Mouse (Mus musculus) forebrain, postnatal 0 days (tissue): Measurements from ENCODE around the gene Efnb3. TPM values are rescaled to one million over a fixed set of nuclear protein-coding genes. Genes with fewer than 3 reads are reported as not detected.

Experiments
- ATAC-seq: fragments of 200-750 bp; cut with Nextera tagmentation; 2 replicates; pipeline ENCODE4 v1.8.0; 2017; ENCODE audit warnings: mild to moderate bottlenecking, moderate library complexity
- DNase-seq: peaks from one replicate; pipeline ENCODE4 v3.0.0-alpha.2; 2015
- H3K27ac ChIP-seq: fragments of 300-500 bp; sonication (generic); 2 replicates; pipeline ENCODE4 v1.5.1; 2014; ENCODE audit warnings: low read depth, mild to moderate bottlenecking, antibody characterized with exemption, low read length, moderate library complexity, mixed read lengths
- H3K27me3 ChIP-seq: fragments of 300-500 bp; sonication (generic); 2 replicates; pipeline ENCODE4 v1.6.1; 2014; ENCODE audit warnings: mild to moderate bottlenecking, low read length, mixed read lengths; ENCODE audit not compliant: insufficient read depth
- H3K36me3 ChIP-seq: fragments of 300-500 bp; sonication (generic); 2 replicates; pipeline ENCODE4 v1.6.1; 2014; ENCODE audit warnings: mild to moderate bottlenecking, moderate library complexity; ENCODE audit not compliant: insufficient read depth
- H3K4me1 ChIP-seq: fragments of 300-500 bp; sonication (generic); 2 replicates; pipeline ENCODE4 v1.6.1; 2014; ENCODE audit warnings: antibody characterized with exemption; ENCODE audit not compliant: insufficient read depth
- H3K4me2 ChIP-seq: fragments of 300-500 bp; sonication (generic); 2 replicates; pipeline ENCODE4 v1.6.1; 2014; ENCODE audit warnings: low read depth, mild to moderate bottlenecking, moderate library complexity
- H3K4me3 ChIP-seq: fragments of 300-500 bp; sonication (generic); 2 replicates; pipeline ENCODE4 v1.5.1; 2014; ENCODE audit warnings: low read depth, low read length, mixed read lengths
- H3K9ac ChIP-seq: fragments of 300-500 bp; sonication (generic); 2 replicates; pipeline ENCODE4 v1.6.1; 2014; ENCODE audit warnings: mild to moderate bottlenecking
- H3K9me3 ChIP-seq: fragments of 300-500 bp; sonication (generic); 2 replicates; pipeline ENCODE4 v1.6.1; 2016; ENCODE audit warnings: low read length
- CTCF ChIP-seq: sonication (generic); IDR thresholded peaks from 2 replicates; pipeline ENCODE4 v1.5.1; 2016; ENCODE audit warnings: antibody characterized with exemption, control low read depth, low read depth
- WGBS: fragments of 180-500 bp; shearing (Covaris S2); extraction: QIAGEN DNeasy Blood & Tissue Kit; methylation state at CpG from one replicate; pipeline ENCODE4 v1.1.7; 2014; 5-methylcytosine and 5-hydroxymethylcytosine counted together
- polyA plus RNA-seq: library from polyadenylated mRNA; unstranded; fragments of >200 nt; fragmentation: Nextera tagmentation; extraction: Ambion mirVana; gene quantifications from 2 replicates; pipeline ENCODE4 v1.2.1, GENCODE M21; 2015
- total RNA-seq: library from RNA; depleted of rRNA; stranded (reverse); fragments of >200 nt; gene quantifications from 2 replicates; pipeline ENCODE4 v1.2.3, GENCODE M21; 2014

The Efnb3 gene
- total and polyA plus RNA-seq, 2 experiments from 2014 or later, result 171 to 184 TPM

DNA sequence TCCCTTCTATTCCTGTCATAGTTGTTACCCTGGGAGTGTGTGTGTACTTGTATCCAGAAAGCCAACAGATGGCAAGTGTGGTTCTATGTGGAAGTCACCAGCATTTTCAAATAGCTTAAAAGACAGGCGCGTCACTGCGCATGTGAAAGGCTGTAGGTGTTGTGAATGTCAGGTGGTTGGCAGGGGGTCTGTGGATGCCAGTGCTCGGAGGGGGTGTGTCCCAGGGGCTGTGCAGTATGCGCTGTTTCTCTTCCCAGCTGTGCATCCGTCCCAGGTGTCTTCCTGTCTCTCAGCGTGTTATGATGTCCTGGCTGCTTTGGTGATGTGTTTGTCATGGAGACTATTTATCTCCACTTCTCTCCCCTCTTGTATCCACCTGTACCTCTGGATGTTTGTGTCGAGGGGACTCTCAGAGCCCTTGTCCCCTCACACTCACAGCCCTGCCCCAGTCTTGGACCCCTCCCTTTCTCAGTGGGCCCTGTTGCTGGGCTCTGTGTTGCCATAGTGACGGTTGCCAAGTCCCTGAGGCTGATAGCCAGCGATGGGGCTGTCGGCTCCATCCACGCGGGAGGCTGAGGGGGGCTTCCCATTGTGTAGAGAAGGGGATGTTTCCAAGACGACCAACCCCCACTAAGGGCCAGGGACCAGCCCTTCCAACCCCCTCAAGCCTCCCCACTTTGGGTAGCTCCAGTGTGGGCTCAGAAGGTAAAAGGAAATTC lies 7.2 kb downstream of the Efnb3 start:
- H3K9ac ChIP-seq, result peak overlapping the region; percentile 29; the same call in 1 of the 2 replicates
- H3K4me2 ChIP-seq, result peak overlapping the region; percentile 44
- DNase-seq (peak; percentile 92), ATAC-seq (peak; percentile 87)
- TF ChIP-seq CTCF, result no peak
- H3K9me3 ChIP-seq, result no peaks in the 10 kb centered on the region
- no peak overlapping the region; the same call in 1 of the 2 replicates for H3K4me3 ChIP-seq
- H3K27me3 ChIP-seq, result no peaks in the 10 kb centered on the region
- H3K36me3 ChIP-seq, result peaks cover 22% of the 10 kb centered on the region; the same call in 1 of the 2 replicates
- WGBS, result 7% methylated on average over 14 of the region's 14 CpGs
- peak overlapping the region; percentile 87 for H3K27ac ChIP-seq
- peaks cover 47% of the 10 kb centered on the region for H3K4me1 ChIP-seq

- H3K4me3 ChIP-seq, result no peak overlapping the region
- H3K27ac ChIP-seq, result no peak overlapping the region
- H3K9me3 ChIP-seq, result no peaks in the 10 kb centered on the region
- WGBS, result 62% methylated on average over 4 of the region's 4 CpGs
- TF ChIP-seq CTCF, result no peak
- no peaks in the 10 kb centered on the region for H3K27me3 ChIP-seq
- peaks cover 48% of the 10 kb centered on the region for H3K4me1 ChIP-seq
- H3K36me3 ChIP-seq, result peaks cover 18% of the 10 kb centered on the region; the same call in 1 of the 2 replicates
- DNase-seq, result no peak
- ATAC-seq, result no peak
- H3K9ac ChIP-seq, result no peak overlapping the region
- H3K4me2 ChIP-seq, result no peak overlapping the region
Observed at GRCm38 (mm10) chr11:69551310-69551709, 8.7 kb downstream of the Efnb3 start.

DNA sequence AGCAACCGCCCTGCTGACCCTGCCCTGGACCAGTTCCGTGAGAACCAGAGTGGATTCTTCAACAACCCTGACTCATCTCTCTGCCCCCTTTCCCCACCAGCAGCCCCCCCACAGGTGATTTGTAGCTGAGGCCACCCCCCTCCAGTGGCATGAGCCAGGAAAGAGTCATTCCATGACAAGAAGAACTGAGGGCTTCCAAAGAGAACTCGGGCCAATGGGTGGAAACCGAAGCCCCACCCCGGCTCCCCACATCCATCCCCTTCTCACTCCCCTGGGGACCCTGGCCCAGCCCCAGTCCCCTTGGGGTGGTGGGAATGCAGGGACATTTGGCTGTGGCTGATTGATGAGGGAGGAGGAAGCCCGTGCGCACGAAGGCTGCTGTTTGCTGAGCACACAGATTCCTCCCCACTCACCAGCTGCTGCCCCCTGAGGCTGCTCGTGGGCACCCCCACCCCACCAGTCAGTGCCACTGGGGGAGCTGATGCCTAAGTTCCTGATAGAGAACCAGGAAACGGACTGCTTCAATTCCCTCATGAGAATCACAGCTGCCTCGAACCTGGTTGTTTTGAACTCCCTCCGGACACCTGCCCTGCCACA lies 10.8 kb downstream of the Efnb3 start, which contains the start of gene Dnah2:
Gene Dnah2 (minus strand): TSS at position 51 of the 597 bp plus-strand sequence.
- peak; percentile 42 for TF ChIP-seq CTCF
- ATAC-seq (no peak), DNase-seq (no peak)
- Histone ChIP-seq H3K27me3 (no peaks in the 10 kb centered on the region), H3K9me3 (no peaks in the 10 kb centered on the region), H3K4me3 (no peak within 1 kb of the TSS), H3K9ac (0 out of 2 replicates have a peak within 1 kb of the TSS, but pooled peaks have one; percentile 14), H3K36me3 (no peaks in the 10 kb centered on the region), H3K4me2 (no peak within 1 kb of the TSS; the same call in 1 of the 2 replicates), H3K27ac (peak within 1 kb of the TSS; percentile 98), H3K4me1 (peaks cover 65% of the 10 kb centered on the region)
- 57% methylated on average over 12 of the region's 12 CpGs for WGBS

DNA sequence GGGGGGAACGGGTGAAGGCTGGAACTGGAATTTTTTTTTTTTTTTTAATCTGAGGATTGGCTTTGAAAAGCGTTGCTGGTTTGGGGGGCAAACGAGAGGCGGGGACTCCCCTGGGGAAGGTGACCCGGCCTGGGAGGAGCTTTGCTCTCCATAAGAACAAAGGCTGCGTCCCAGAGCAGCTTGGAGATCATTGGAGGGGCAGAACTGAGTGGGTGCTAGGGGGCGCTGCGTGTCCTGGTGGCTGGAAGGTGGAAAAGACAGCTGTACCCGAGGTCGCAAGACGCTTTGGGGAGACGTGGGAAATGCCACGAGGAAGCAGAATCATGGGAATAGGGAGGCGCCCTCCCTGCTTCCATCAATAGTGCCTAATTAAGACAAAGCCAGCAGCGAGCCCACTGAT lies 12.9 kb downstream of the Efnb3 start:
- Histone ChIP-seq H3K27me3 (no peaks in the 10 kb centered on the region), H3K9me3 (no peaks in the 10 kb centered on the region), H3K36me3 (no peaks in the 10 kb centered on the region), H3K9ac (peak overlapping the region; percentile 75), H3K4me2 (peak overlapping the region; percentile 81), H3K27ac (peak overlapping the region; percentile 98), H3K4me3 (peak overlapping the region; percentile 47), H3K4me1 (peaks cover 57% of the 10 kb centered on the region)
- ATAC-seq (peak; percentile 36), DNase-seq (peak; percentile 76)
- WGBS, result 3% methylated on average over 15 of the region's 15 CpGs
- peak; percentile 72 for TF ChIP-seq CTCF

GRCm38 (mm10) chr11:69546423-69547053 lies 13.5 kb downstream of the Efnb3 start:
- no peaks in the 10 kb centered on the region for H3K27me3 ChIP-seq
- H3K9ac ChIP-seq, result peak overlapping the region; percentile 75
- H3K36me3 ChIP-seq, result no peaks in the 10 kb centered on the region
- H3K27ac ChIP-seq, result peak overlapping the region; percentile 98
- peak overlapping the region; percentile 47 for H3K4me3 ChIP-seq
- peak; percentile 92 for DNase-seq
- WGBS, result 3% methylated on average over 44 of the region's 44 CpGs
- H3K4me1 ChIP-seq, result peaks cover 54% of the 10 kb centered on the region
- ATAC-seq, result peak; percentile 85
- H3K9me3 ChIP-seq, result no peaks in the 10 kb centered on the region
- peak overlapping the region; percentile 81 for H3K4me2 ChIP-seq
- TF ChIP-seq CTCF, result peak; percentile 66

DNA sequence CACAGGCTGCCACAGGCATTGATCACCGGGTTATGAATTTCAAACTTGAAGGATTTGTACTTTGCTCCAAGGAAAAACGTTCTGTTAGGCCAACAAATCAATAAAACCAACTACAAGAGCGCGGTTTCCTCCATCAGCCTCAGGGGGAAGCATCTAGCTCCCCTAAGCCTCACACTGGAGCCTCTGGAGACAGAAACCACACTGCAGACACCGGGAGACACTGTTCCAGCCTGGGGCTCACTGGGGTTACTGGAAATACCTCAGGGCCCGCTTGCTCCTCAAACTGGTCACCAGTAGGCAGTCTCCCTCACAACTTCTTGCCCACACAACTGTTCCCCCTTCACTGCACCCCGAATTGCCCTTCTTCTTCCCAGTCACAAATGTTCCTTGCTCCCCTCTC lies 14.0 kb downstream of the Efnb3 start:
- Histone ChIP-seq H3K9ac (peak overlapping the region; percentile 75), H3K4me2 (peak overlapping the region; percentile 81), H3K27ac (peak overlapping the region; percentile 98), H3K4me3 (peak overlapping the region; percentile 47), H3K4me1 (peaks cover 54% of the 10 kb centered on the region), H3K27me3 (no peaks in the 10 kb centered on the region), H3K9me3 (no peaks in the 10 kb centered on the region), H3K36me3 (no peaks in the 10 kb centered on the region)
- WGBS, result 12% methylated on average over 7 of the region's 7 CpGs
- peak; percentile 71 for DNase-seq
- TF ChIP-seq CTCF, result peak; percentile 32
- ATAC-seq, result peak; percentile 61
